Mouse (Mus musculus) left cerebral cortex, adult 8-10 months (tissue): ENCODE results near the gene Barhl1. TPM values are rescaled to one million over a fixed set of nuclear protein-coding genes. Genes with fewer than 3 reads are reported as not detected.

ENCODE experiments used
- DNase-seq, 2 experiments: peaks; one replicate each; pipeline ENCODE4 v3.0.0; 2022; ENCODE audit warnings: low spot score in 2 of 2
- total RNA-seq, 4 experiments: library from RNA; stranded (reverse); gene quantifications; 2 replicates each; pipeline ENCODE4 v1.2.4; 2022

The Barhl1 gene
- total RNA-seq, 4 experiments from 2014 or later: 0.14 to 0.55 TPM; not detected in 2

GRCm38 (mm10) chr2:28911331-28912038 lies 5.0 kb downstream of the Barhl1 start:
- DNase-seq: no peak

DNA sequence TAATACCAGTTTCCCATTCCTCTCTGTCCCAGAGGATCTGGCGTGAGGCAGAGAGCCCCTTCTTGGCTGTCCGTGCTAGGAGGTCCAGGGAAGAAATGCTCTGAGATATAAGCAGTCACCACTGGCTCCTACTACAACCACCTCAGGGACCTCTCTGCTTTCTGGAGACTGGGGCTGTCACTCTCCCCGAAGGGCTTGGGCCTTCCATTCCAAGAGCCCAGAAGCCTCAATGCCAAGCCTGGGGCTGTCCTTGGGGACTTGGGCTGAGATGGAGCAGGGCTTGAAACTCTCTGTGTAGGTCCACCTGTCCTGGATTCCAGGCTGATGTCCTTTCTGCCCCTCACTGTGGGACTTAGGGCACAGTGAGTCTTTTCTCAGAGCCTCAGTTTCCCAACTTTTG lies 5.6 kb downstream of the Barhl1 start:
- DNase-seq: no peak

- DNase-seq: no peak
Observed at GRCm38 (mm10) chr2:28909818-28910710, 6.4 kb downstream of the Barhl1 start.

- no peak for DNase-seq
Observed at GRCm38 (mm10) chr2:28909186-28909817, 7.2 kb downstream of the Barhl1 start.

GRCm38 (mm10) chr2:28908389-28909153 lies 7.9 kb downstream of the Barhl1 start:
- no peak for DNase-seq

GRCm38 (mm10) chr2:28907691-28908388 lies 8.6 kb downstream of the Barhl1 start:
- DNase-seq: no peak

- no peak for DNase-seq
Observed at GRCm38 (mm10) chr2:28905561-28905960, 10.9 kb downstream of the Barhl1 start.

DNA sequence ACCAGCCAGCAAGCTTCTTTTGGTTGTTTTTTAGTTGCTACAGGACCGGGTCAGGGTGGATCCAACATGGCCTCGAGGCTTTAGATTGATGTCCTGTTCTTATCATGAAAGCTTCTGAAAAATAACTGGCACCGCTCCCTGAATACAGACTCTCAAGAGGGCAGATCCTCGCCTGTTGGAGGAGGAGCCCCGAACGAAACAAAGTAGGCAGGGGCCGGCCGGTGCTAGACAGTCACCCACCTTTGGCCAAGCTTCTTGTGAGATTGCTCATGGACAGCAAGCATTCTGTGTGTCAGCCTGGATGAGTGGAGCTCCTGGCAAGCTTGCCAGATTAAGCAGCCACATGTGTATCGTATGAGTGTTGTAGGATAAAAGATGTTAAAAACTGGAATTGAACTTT lies 11.7 kb downstream of the Barhl1 start:
- no peak for DNase-seq

- DNase-seq: no peak
Observed at GRCm38 (mm10) chr2:28903871-28904270, 12.6 kb downstream of the Barhl1 start.

GRCm38 (mm10) chr2:28902291-28902690 lies 14.2 kb downstream of the Barhl1 start:
- no peak for DNase-seq

GRCm38 (mm10) chr2:28897340-28897899 lies 19.0 kb downstream of the Barhl1 start:
- no peak for DNase-seq

- no peak for DNase-seq
Observed at GRCm38 (mm10) chr2:28895876-28896275, 20.6 kb downstream of the Barhl1 start.

DNA sequence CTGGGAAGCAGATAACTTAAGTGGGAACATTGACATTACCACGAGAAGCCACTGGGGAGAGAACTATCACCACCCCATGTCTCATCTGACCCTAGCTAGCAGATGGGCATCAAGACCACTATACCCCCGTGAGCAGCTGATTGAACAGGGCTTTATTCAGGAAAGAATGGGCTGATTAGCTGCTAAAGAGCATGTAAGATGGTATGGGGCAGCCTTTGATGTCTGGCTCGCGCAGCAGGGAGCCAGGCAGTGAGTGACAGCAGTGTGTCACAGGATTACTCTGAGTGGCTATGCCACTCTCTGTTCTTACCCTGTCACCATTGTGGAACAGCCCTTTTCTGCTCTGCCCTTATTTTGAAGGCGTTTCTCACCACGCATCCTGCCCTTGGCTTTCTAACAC lies 22.9 kb downstream of the Barhl1 start:
- no peak for DNase-seq

DNA sequence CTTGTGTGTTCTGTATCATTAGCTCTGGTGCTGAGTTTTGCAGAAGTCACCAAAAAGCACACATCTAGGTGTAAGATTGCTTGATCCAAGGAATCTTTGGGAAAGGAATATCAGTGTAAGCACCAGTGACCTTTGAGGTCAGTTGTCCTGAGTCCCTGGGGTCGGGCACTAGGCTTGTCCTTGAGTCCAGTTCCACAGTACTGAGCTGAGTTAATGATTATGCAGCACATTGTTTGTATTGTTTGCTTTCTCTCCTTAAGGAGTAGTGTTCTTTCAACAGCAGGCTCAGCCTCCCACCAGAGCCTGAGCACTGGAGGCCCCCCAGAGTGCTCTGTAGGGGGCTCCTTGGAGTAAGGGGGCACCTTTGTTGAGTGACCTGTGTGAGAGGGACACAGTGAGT lies 23.7 kb downstream of the Barhl1 start:
- DNase-seq: no peak

DNA sequence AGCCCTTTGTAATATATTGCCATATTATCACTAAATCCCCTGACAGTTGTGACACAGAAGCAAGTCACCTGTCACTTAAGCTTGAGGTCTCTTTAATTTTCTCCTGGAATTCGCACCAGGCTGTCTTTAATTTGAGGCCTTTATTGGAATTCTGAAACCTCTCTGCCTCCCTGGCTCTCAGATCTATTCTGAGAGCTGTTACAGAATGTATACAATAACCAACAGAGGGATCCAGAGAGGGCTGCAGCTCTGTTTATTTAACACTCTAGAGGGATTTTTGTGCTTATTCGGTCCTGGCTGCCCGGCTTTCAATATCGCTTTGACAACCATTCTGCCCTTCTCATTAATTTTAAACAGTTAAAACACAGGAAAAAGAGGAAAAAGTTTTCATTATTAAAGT lies 31.6 kb downstream of the Barhl1 start:
- no peak for DNase-seq

DNA sequence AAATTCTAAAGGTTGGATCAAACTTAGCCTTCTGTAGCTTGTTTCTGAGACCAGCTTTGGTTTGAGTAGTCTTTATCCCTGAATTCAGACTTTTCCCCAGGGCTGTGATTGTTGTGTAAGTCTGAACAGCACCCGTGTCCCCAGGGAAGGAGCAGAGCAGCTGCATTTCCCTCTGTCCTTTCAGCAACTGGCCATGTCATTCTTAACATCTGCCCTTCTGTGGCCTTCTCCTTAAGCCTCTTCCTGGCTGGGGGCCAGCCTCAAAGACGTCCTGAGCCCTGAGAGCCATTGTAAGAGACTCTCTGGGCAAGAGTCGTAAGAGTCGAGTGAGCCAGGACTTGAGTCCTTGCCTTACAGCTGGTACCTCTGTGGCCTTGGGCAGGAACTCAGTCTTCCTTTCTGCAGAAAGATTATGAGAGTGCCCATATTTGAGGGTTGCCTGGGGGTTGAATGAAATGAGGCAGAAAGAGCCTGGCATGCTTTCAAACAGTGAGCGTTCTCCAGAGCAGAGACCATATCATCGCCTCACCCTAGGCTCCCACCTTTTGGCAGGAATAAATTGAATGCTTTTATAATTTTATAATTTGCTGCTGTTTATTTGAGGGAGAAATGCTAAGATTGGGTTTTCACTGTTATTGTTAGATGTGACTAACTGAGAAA lies 33.5 kb downstream of the Barhl1 start:
- no peak for DNase-seq

- no peak for DNase-seq
Observed at GRCm38 (mm10) chr2:28882047-28882446, 34.4 kb downstream of the Barhl1 start.

DNA sequence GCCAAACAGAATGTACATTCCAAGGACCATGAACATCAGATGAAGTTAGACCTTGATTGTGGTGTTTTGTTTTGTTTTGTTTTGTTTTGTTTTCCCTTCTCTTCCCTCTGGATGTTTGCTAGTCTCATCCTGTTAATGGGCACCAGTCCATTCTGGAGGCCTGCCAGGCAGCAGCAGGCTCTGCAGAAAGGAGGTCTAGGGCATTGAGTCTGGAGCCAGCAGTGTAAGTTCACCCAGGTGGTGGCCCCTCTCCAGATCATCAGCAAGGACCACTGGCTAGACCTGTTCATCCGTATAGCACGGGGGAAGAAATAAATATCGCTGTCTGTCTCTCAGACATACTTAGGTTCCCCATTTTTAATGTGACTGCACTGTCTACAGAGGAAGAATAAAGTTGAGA lies 35.2 kb downstream of the Barhl1 start:
- DNase-seq: no peak

DNA sequence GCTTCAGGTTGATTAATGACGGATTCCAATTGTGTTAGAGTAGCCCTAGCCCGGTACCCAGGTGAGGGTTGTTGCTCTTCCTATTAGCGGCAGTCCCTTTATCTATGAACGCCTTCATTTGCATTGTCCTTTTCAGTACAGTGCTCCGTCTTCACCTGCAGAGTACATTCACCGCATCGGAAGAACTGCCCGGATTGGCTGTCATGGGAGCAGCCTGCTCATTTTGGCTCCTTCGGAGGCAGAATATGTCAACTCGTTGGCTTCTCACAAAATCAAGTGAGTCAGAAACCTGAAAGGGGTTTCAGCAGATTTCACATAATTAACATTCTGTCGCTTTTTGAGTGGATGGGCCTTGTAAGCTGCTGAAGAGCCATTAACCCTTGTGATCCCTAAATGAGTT lies 40.9 kb downstream of the Barhl1 start:
- DNase-seq: no peak

GRCm38 (mm10) chr2:28867495-28867894 lies 49.0 kb downstream of the Barhl1 start:
- DNase-seq: no peak
